Mouse (Mus musculus): ENCODE data around the gene Eapp. TPM values are rescaled to one million over a fixed set of nuclear protein-coding genes. Genes with fewer than 3 reads are reported as not detected.
"Not testable (repeated sequence)": the region's sequence is repeated elsewhere in the genome, so short reads cannot be mapped to it uniquely, and the experiment has no call there.

Gene Eapp
- polyA plus RNA-seq, 1 experiment from 2014 or later: 85.6 TPM

DNA sequence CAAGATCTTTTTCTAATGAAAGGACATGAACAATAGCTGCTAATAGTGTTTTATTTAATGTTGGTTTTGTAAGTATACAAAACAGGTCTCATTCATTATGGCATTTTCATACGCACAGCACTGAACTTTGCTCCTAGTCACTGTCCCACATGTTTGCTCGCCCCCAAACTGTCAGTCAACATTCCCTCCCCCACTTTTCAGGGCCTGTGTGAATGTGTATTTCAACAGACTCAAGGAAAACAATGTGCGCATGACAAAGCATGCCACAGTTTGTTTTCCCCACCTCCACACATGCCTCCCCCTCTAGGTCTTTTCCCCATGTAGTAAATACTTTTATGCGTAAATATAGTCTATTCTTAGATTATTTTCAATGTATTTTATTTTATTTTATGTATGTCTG lies 24.4 kb downstream of the Eapp start:
- H3K9ac ChIP-seq (ENCODE audit: low read depth, low read length): no peak overlapping the region
- WGBS: 84% methylated on average over 4 of the region's 4 CpGs
- H3K4me2 ChIP-seq (ENCODE audit: low read length): no peak overlapping the region
- no peaks in the 10 kb centered on the region for H3K4me1 ChIP-seq (replicated peaks; ENCODE audit: insufficient read depth, low read length)
- peaks cover 20% of the 10 kb centered on the region for H3K36me3 ChIP-seq (ENCODE audit: insufficient read depth, low read length)
- no peak for ATAC-seq (replicated peaks; ENCODE audit: low FRiP score, low read depth)
- no peak for TF ChIP-seq CTCF (IDR thresholded peaks at IDR 0.05; ENCODE audit: low read depth)
- no peak overlapping the region for H3K27ac ChIP-seq
- DNase-seq (ENCODE audit: low spot score): no peak
- H3K9me3 ChIP-seq (replicated peaks; ENCODE audit: low read length): no peaks in the 10 kb centered on the region
- no peak overlapping the region for H3K4me3 ChIP-seq (replicated peaks; ENCODE audit: low read depth, low read length)
- H3K27me3 ChIP-seq (ENCODE audit: insufficient read depth, low read length): no peaks in the 10 kb centered on the region

DNA sequence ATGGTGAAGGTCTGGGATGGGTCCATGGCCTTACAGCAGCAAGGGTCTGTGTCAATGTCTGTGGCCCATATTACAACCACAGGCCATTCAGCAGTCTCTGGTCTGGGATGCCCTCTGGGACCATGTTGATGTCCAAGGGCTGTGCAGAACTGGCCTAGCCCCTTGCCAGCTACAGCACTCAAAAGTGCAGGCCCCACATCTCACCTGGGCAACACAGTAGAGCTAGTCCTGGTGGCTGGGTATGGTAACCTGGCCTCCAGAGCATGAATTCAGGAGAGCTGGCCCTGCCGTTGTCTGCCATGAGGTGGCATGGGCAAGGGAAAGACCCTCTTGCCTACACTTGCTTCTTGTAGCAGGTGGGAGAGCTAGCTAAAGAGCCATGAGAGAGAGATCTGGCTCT lies 27.6 kb downstream of the Eapp start:
- WGBS: 96% methylated on average over 1 of the region's 1 CpGs
- H3K36me3 ChIP-seq (ENCODE audit: insufficient read depth, low read length): peaks cover 17% of the 10 kb centered on the region; the same call in 1 of the 2 replicates
- no peak overlapping the region for H3K4me2 ChIP-seq (ENCODE audit: low read length)
- H3K9ac ChIP-seq (ENCODE audit: low read depth, low read length): no peak overlapping the region
- DNase-seq (ENCODE audit: low spot score) (no peak), ATAC-seq (replicated peaks; ENCODE audit: low FRiP score, low read depth) (no peak)
- H3K27me3 ChIP-seq (ENCODE audit: insufficient read depth, low read length): no peaks in the 10 kb centered on the region
- no peak overlapping the region for H3K4me3 ChIP-seq (replicated peaks; ENCODE audit: low read depth, low read length)
- no peak overlapping the region for H3K27ac ChIP-seq
- no peak for TF ChIP-seq CTCF (IDR thresholded peaks at IDR 0.05; ENCODE audit: low read depth)
- H3K4me1 ChIP-seq (replicated peaks; ENCODE audit: insufficient read depth, low read length): no peaks in the 10 kb centered on the region
- H3K9me3 ChIP-seq (replicated peaks; ENCODE audit: low read length): no peaks in the 10 kb centered on the region

DNA sequence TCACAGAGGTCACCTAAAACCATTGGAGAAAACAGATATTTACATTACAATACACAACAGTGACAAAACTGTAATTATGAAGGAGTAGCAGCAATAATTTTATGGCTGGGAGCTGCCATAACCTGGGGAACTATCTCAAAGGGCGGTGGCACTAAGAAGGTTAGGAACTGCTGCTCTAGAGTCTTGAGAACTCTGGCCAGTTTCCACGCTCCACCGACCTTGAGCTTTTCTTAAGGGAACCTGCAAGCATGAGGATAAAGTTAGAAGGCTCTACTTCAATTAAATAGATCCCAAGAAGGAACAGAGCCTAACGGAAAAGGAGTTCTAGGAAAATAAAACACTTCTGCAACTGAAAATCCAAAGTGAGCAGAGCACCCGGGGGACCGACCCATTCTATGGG lies 30.2 kb downstream of the Eapp start:
- Histone ChIP-seq H3K9me3 (replicated peaks; ENCODE audit: low read length) (no peaks in the 10 kb centered on the region), H3K27me3 (ENCODE audit: insufficient read depth, low read length) (no peaks in the 10 kb centered on the region), H3K27ac (no peak overlapping the region), H3K9ac (ENCODE audit: low read depth, low read length) (no peak overlapping the region), H3K4me1 (replicated peaks; ENCODE audit: insufficient read depth, low read length) (no peaks in the 10 kb centered on the region), H3K36me3 (ENCODE audit: insufficient read depth, low read length) (peaks cover under 1% of the 10 kb centered on the region; the same call in 1 of the 2 replicates), H3K4me2 (ENCODE audit: low read length) (no peak overlapping the region), H3K4me3 (replicated peaks; ENCODE audit: low read depth, low read length) (no peak overlapping the region)
- no peak for ATAC-seq (replicated peaks; ENCODE audit: low FRiP score, low read depth)
- no peak for DNase-seq (ENCODE audit: low spot score)
- TF ChIP-seq CTCF (IDR thresholded peaks at IDR 0.05; ENCODE audit: low read depth): no peak
- WGBS: 62% methylated on average over 6 of the region's 6 CpGs

DNA sequence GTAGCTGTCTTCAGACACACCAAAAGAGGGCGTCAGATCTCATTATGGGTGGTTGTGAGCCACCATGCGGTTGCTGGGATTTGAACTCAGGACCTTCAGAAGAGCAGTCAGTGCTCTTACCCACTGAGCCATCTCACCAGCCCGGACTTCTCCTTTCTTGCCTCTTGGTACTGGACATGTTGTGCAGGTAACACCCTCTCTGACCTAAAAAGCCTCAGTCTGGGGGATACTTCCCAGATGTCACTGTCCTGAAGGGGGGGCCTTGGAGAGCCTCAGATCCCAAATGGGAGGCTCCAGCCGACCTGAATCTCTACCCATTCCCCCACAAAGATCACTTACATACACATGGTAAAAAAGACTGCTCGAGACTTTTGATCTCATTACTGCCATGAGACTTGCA lies 34.2 kb downstream of the Eapp start:
- not testable (repeated sequence) for H3K4me1 ChIP-seq (replicated peaks; ENCODE audit: insufficient read depth, low read length); H3K4me2 ChIP-seq (ENCODE audit: low read length); ATAC-seq (replicated peaks; ENCODE audit: low FRiP score, low read depth); H3K27ac ChIP-seq; DNase-seq (ENCODE audit: low spot score); H3K9ac ChIP-seq (ENCODE audit: low read depth, low read length); H3K9me3 ChIP-seq (replicated peaks; ENCODE audit: low read length); H3K36me3 ChIP-seq (ENCODE audit: insufficient read depth, low read length); H3K27me3 ChIP-seq (ENCODE audit: insufficient read depth, low read length); H3K4me3 ChIP-seq (replicated peaks; ENCODE audit: low read depth, low read length)
- 73% methylated on average over 5 of the region's 5 CpGs for WGBS

DNA sequence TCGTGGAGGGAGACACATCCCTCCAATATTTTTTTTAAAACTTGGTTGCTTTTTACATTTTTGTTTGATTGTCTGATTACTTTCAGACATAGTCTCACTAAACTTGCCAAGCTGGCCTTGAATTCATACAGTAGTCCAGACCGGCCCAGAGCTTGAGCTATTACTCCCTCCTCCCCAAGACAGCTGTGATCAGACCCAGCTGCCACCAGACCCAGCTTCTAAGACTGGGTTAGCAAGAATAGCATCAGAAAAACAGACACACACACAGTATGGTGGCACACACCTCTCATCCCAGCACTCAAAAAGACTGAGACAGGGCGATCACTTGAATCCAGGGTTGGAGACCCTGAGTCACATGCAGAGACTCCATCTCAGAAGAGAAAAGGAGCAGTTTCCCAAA lies 35.8 kb downstream of the Eapp start:
- H3K4me2 ChIP-seq (ENCODE audit: low read length): no peak overlapping the region
- DNase-seq (ENCODE audit: low spot score): no peak
- H3K27ac ChIP-seq: no peak overlapping the region
- no peaks in the 10 kb centered on the region for H3K9me3 ChIP-seq (replicated peaks; ENCODE audit: low read length)
- no peaks in the 10 kb centered on the region for H3K27me3 ChIP-seq (ENCODE audit: insufficient read depth, low read length)
- no peaks in the 10 kb centered on the region for H3K36me3 ChIP-seq (ENCODE audit: insufficient read depth, low read length)
- H3K4me3 ChIP-seq (replicated peaks; ENCODE audit: low read depth, low read length): no peak overlapping the region
- no peak overlapping the region for H3K9ac ChIP-seq (ENCODE audit: low read depth, low read length)
- TF ChIP-seq CTCF (IDR thresholded peaks at IDR 0.05; ENCODE audit: low read depth): no peak
- no peak for ATAC-seq (replicated peaks; ENCODE audit: low FRiP score, low read depth)
- peaks cover under 1% of the 10 kb centered on the region; the same call in 1 of the 2 replicates for H3K4me1 ChIP-seq (replicated peaks; ENCODE audit: insufficient read depth, low read length)
- WGBS: 66% methylated on average over 3 of the region's 3 CpGs

DNA sequence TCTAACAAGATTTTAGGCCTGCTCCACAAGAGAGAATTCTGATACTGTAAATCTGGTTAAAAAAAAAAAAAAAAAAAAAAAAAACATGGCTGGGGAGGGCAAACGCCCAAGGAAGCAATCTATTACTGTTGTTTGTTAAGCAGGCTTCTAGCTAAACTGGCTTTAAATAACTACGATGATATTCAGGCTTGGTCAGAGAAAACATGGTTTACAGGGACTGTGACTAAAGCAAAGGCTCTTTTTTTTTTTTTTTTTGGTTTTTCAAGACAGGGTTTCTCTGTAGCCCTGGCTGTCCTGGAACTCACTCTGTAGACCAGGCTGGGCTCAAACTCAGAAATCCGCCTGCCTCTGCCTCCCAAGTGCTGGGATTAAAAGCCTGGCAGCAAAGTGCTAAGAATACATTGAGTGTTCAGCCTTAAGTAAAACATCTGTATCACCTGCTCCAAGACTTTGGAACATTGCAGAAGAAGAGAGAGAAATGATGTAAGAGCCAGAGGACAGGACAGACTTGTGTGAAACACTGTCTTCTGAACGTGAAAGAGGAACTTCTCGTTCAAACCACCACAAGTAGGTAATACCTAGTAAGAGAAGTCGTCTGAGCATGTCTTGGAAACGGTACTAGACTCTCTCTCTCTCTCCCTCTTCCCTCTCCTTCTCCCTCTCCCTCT lies 37.1 kb downstream of the Eapp start:
- Histone ChIP-seq H3K9me3 (replicated peaks; ENCODE audit: low read length) (no peaks in the 10 kb centered on the region), H3K36me3 (ENCODE audit: insufficient read depth, low read length) (no peaks in the 10 kb centered on the region), H3K27ac (no peak overlapping the region), H3K9ac (ENCODE audit: low read depth, low read length) (no peak overlapping the region), H3K4me2 (ENCODE audit: low read length) (no peak overlapping the region), H3K4me1 (replicated peaks; ENCODE audit: insufficient read depth, low read length) (peaks cover 13% of the 10 kb centered on the region; the same call in 1 of the 2 replicates), H3K27me3 (ENCODE audit: insufficient read depth, low read length) (no peaks in the 10 kb centered on the region), H3K4me3 (replicated peaks; ENCODE audit: low read depth, low read length) (no peak overlapping the region)
- no peak for DNase-seq (ENCODE audit: low spot score)
- no peak for TF ChIP-seq CTCF (IDR thresholded peaks at IDR 0.05; ENCODE audit: low read depth)
- no peak for ATAC-seq (replicated peaks; ENCODE audit: low FRiP score, low read depth)
- WGBS: 62% methylated on average over 7 of the region's 7 CpGs

DNA sequence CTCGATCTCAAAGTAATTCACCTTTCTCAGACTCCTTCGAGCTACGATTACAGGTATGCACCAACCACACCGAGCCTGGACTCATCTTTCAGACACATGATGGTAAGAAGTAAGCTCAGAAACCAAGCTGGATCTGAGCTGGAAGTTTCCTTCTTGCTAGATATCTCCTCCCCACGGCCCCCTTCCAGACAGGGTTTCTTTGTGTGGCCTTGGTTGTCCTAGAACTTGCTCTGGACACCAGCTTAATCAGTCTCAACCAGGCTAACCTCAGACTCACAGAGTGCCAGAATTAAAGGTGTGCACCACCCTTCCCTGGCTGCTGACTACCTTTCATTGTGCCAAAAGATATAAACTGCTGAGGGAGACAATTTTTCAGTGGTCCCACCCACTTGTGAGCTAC lies 37.7 kb downstream of the Eapp start:
- H3K27me3 ChIP-seq (ENCODE audit: insufficient read depth, low read length): no peaks in the 10 kb centered on the region
- no peak for TF ChIP-seq CTCF (IDR thresholded peaks at IDR 0.05; ENCODE audit: low read depth)
- WGBS: 94% methylated on average over 5 of the region's 5 CpGs
- H3K9me3 ChIP-seq (replicated peaks; ENCODE audit: low read length): no peaks in the 10 kb centered on the region
- no peak overlapping the region for H3K4me2 ChIP-seq (ENCODE audit: low read length)
- H3K36me3 ChIP-seq (ENCODE audit: insufficient read depth, low read length): no peaks in the 10 kb centered on the region
- ATAC-seq (replicated peaks; ENCODE audit: low FRiP score, low read depth) (no peak), DNase-seq (ENCODE audit: low spot score) (no peak)
- H3K4me1 ChIP-seq (replicated peaks; ENCODE audit: insufficient read depth, low read length): peaks cover 13% of the 10 kb centered on the region; the same call in 1 of the 2 replicates
- no peak overlapping the region for H3K9ac ChIP-seq (ENCODE audit: low read depth, low read length)
- no peak overlapping the region for H3K27ac ChIP-seq
- no peak overlapping the region for H3K4me3 ChIP-seq (replicated peaks; ENCODE audit: low read depth, low read length)

All from kidney, postnatal 0 days (tissue).